In the genomic region with DNA sequence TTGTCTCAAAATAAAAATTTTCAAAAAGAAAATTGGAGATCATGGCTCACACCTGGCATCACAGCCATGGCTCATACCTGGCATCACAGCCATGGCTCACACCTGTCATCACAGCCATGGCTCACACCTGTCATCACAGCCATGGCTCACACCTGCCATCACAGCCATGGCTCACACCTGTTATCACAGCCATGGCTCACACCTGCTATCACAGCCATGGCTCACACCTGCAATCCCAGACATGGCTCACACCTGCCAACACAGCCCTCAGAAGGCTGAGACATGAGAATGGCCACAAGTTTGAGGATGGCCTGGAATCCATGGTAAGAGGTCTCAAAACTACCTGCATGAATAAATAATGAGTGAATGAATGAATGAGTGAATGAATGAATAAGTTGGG, we compare ENCODE assay signal across 29 mouse cellular contexts. TPM values are rescaled to one million over a fixed set of nuclear protein-coding genes. Genes with fewer than 3 reads are reported as not detected.
DNase-seq lines count a peak whose midpoint lies in the region; ATAC-seq and TF ChIP-seq lines count a peak whose summit lies in the region.
"Had no signal": no experiment of that assay in that cellular context is flagged by ENCODE, and none has a peak within 500 bp of the region (broad histone marks: within the 10 kb centered on the region; RNA-seq: fewer than 3 reads in every experiment).

No protein-coding gene starts in this region.

- peaks cover 44% of the 10 kb centered on the region for H3K4me1 ChIP-seq in heart, embryonic 12.5 days (replicated peaks)
- H3K4me1 ChIP-seq in heart, embryonic 10.5 days: peaks cover 31% of the 10 kb centered on the region
- H3K4me1 ChIP-seq in heart, embryonic 16.5 days (ENCODE audit: control insufficient read depth, insufficient read depth, low read length): peaks cover 44% of the 10 kb centered on the region
- no peaks in the 10 kb centered on the region; the same call in 1 of the 2 replicates for H3K4me1 ChIP-seq in heart, adult 2 months (ENCODE audit: control insufficient read depth, insufficient read depth, low read length)
- H3K4me1 ChIP-seq: embryonic facial prominence, embryonic 10.5 days; embryonic facial prominence, embryonic 13.5 days; forebrain, embryonic 12.5 days; forebrain, embryonic 15.5 days; hindbrain, embryonic 10.5 days; hindbrain, embryonic 13.5 days; intestine, embryonic 15.5 days had no signal

- H3K9me3 ChIP-seq in heart, embryonic 12.5 days (replicated peaks): no peaks in the 10 kb centered on the region
- no peaks in the 10 kb centered on the region for H3K9me3 ChIP-seq in heart, embryonic 10.5 days
- no peaks in the 10 kb centered on the region for H3K9me3 ChIP-seq in heart, embryonic 16.5 days (replicated peaks; ENCODE audit: control insufficient read depth, low read length)
- H3K9me3 ChIP-seq: embryonic facial prominence, embryonic 10.5 days; embryonic facial prominence, embryonic 13.5 days; forebrain, embryonic 12.5 days; forebrain, embryonic 15.5 days; hindbrain, embryonic 10.5 days; hindbrain, embryonic 13.5 days; intestine, embryonic 15.5 days had no signal

- peaks cover 3% of the 10 kb centered on the region; the same call in 1 of the 2 replicates for H3K36me3 ChIP-seq in heart, embryonic 12.5 days
- no peaks in the 10 kb centered on the region; the same call in 1 of the 2 replicates for H3K36me3 ChIP-seq in heart, embryonic 10.5 days
- no peaks in the 10 kb centered on the region for H3K36me3 ChIP-seq in heart, embryonic 16.5 days (ENCODE audit: control insufficient read depth, insufficient read depth)
- peaks cover 9% of the 10 kb centered on the region for H3K36me3 ChIP-seq in heart, adult 2 months (ENCODE audit: control insufficient read depth, insufficient read depth, low read length)
- H3K36me3 ChIP-seq in myocyte (ENCODE audit: control insufficient read depth, insufficient read depth): no peaks in the 10 kb centered on the region
- H3K36me3 ChIP-seq: forebrain, embryonic 15.5 days had no signal

- no peak for ATAC-seq in heart, embryonic 12.5 days (ENCODE audit: insufficient number of reproducible peaks, low FRiP score)
- no peak for ATAC-seq in heart, embryonic 16.5 days (replicated peaks; ENCODE audit: extremely low read depth, insufficient read depth, low FRiP score)
- ATAC-seq: activated CD4-positive, CD25-positive, alpha-beta regulatory T cell, adult 4 months; forebrain, embryonic 15.5 days; hindbrain, embryonic 16.5 days; intestine, embryonic 15.5 days had no signal

- H3ac ChIP-seq in myocyte (ENCODE audit: control insufficient read depth, insufficient read length): no peak overlapping the region

- no peak overlapping the region for H3K4me3 ChIP-seq in heart, embryonic 12.5 days
- H3K4me3 ChIP-seq in heart, embryonic 10.5 days: no peak overlapping the region
- no peak overlapping the region for H3K4me3 ChIP-seq in heart, embryonic 16.5 days (ENCODE audit: low read length)
- no peak overlapping the region for H3K4me3 ChIP-seq in heart, adult 2 months
- no peak overlapping the region for H3K4me3 ChIP-seq in myocyte
- H3K4me3 ChIP-seq: embryonic facial prominence, embryonic 10.5 days; embryonic facial prominence, embryonic 13.5 days; erythroblast, embryonic 14.5 days; forebrain, embryonic 12.5 days; forebrain, embryonic 15.5 days; hindbrain, embryonic 10.5 days; hindbrain, embryonic 13.5 days; intestine, embryonic 15.5 days had no signal

- no peak for TF ChIP-seq EP300 in heart, adult 2 months (IDR thresholded peaks at IDR 0.05; ENCODE audit: insufficient read depth, low read depth, low read length)

- no peaks in the 10 kb centered on the region for H3K79me2 ChIP-seq in heart, adult 2 months (replicated peaks; ENCODE audit: control insufficient read depth, insufficient read depth, low read length)
- H3K79me2 ChIP-seq in myocyte (ENCODE audit: control insufficient read depth, insufficient read depth): no peaks in the 10 kb centered on the region

- H3K9ac ChIP-seq in heart, embryonic 12.5 days: no peak overlapping the region
- no peak overlapping the region for H3K9ac ChIP-seq in heart, embryonic 16.5 days (ENCODE audit: low read length)
- no peak overlapping the region for H3K9ac ChIP-seq in heart, adult 2 months (ENCODE audit: low read depth, low read length)
- H3K9ac ChIP-seq: embryonic facial prominence, embryonic 13.5 days; forebrain, embryonic 12.5 days; forebrain, embryonic 15.5 days; hindbrain, embryonic 13.5 days; intestine, embryonic 15.5 days had no signal

- TF ChIP-seq CTCF in heart, adult 2 months (IDR thresholded peaks at IDR 0.05): no peak

- no peaks in the 10 kb centered on the region for H3K27me3 ChIP-seq in heart, embryonic 12.5 days (replicated peaks)
- no peaks in the 10 kb centered on the region for H3K27me3 ChIP-seq in heart, embryonic 10.5 days (ENCODE audit: insufficient read depth, poor library complexity, severe bottlenecking)
- no peaks in the 10 kb centered on the region for H3K27me3 ChIP-seq in heart, embryonic 16.5 days (ENCODE audit: control insufficient read depth, insufficient read depth, low read length)
- no peaks in the 10 kb centered on the region for H3K27me3 ChIP-seq in heart, adult 2 months (ENCODE audit: control insufficient read depth, insufficient read depth, low read length)
- H3K27me3 ChIP-seq in myocyte (ENCODE audit: control insufficient read depth, insufficient read depth, insufficient read length): no peaks in the 10 kb centered on the region
- H3K27me3 ChIP-seq: embryonic facial prominence, embryonic 13.5 days; forebrain, embryonic 12.5 days; forebrain, embryonic 15.5 days; hindbrain, embryonic 13.5 days; intestine, embryonic 15.5 days had no signal

- DNase-seq in heart, embryonic 10.5 days (ENCODE audit: low spot score): no peak
- no peak for DNase-seq in heart, adult 2 months
- DNase-seq in frontal cortex, postnatal 25 days (ENCODE audit: low spot score in 2 of 2): no peak
- DNase-seq: adrenal gland, adult 8-10 months; adrenal gland, postnatal 25 days; cerebellum, adult 11-12 months; cerebellum, adult 8-10 months; cerebellum, postnatal 10 days; cerebellum, postnatal 36 days; embryo, embryonic 11 days; gastrocnemius, postnatal 10 days; gastrocnemius, postnatal 36 days; heart, postnatal 14 days; kidney, adult 18-20 months; kidney, adult 9 months had no signal

- no peak for TF ChIP-seq POLR2A in heart, adult 2 months (IDR thresholded peaks at IDR 0.05; ENCODE audit: insufficient read depth, low read depth, low read length)
- TF ChIP-seq POLR2A in myocyte (IDR thresholded peaks at IDR 0.05; ENCODE audit: insufficient read length, low read depth): no peak

- intact Hi-C loops in heart, adult 2 months (cut with DNase I): no loop called here

- H3K27ac ChIP-seq in heart, embryonic 12.5 days (ENCODE audit: poor library complexity, severe bottlenecking): peak overlapping the region; percentile 60; the same call in 1 of the 2 replicates
- H3K27ac ChIP-seq in heart, embryonic 10.5 days: no peak overlapping the region
- peak overlapping the region; percentile 79 for H3K27ac ChIP-seq in heart, embryonic 16.5 days (ENCODE audit: low read length)
- H3K27ac ChIP-seq in heart, adult 2 months: no peak overlapping the region
- H3K27ac ChIP-seq: embryonic facial prominence, embryonic 10.5 days; embryonic facial prominence, embryonic 13.5 days; forebrain, embryonic 12.5 days; forebrain, embryonic 15.5 days; hindbrain, embryonic 10.5 days; hindbrain, embryonic 13.5 days; intestine, embryonic 15.5 days had no signal

- no peak overlapping the region for H3K4me2 ChIP-seq in heart, embryonic 12.5 days
- H3K4me2 ChIP-seq in heart, embryonic 16.5 days (ENCODE audit: low read depth, low read length): no peak overlapping the region
- H3K4me2 ChIP-seq in myocyte (ENCODE audit: low read depth): no peak overlapping the region
- H3K4me2 ChIP-seq: embryonic facial prominence, embryonic 13.5 days; forebrain, embryonic 12.5 days; forebrain, embryonic 15.5 days; hindbrain, embryonic 13.5 days; intestine, embryonic 15.5 days had no signal

TF ChIP-seq in myocyte, 11 proteins besides CTCF, POLR2A, EP300 and RAD21:
- TF ChIP-seq TCF3 (IDR thresholded peaks at IDR 0.05; ENCODE audit: insufficient read length, low read depth): peak; percentile 71
- TF ChIP-seq TCF12 (IDR thresholded peaks at IDR 0.05; ENCODE audit: insufficient read depth, poor library complexity, severe bottlenecking): no peak
- TF ChIP-seq MYOG (IDR thresholded peaks at IDR 0.05; ENCODE audit: control insufficient read depth in 1 of 3, insufficient read depth in 1 of 3, insufficient read length in 2 of 3, low read depth in 2 of 3): peak in 2 of 3 experiments; percentile 78 to 90
- TF ChIP-seq MYOD1 (IDR thresholded peaks at IDR 0.05; ENCODE audit: control insufficient read depth in 1 of 3, insufficient read length in 2 of 3, low read depth in 2 of 3): peak in 2 of 3 experiments; percentile 68 to 92

RNA-seq across cellular contexts. Expression of a gene that starts 37.2 kb away (rescaled TPM):
- polyA plus RNA-seq in heart, embryonic 12.5 days (2016; fragmentation: Nextera tagmentation; extraction: Ambion mirVana): 39.5 and 39.8 TPM in 2 replicates
- 7.3 and 19.5 TPM in 2 replicates for polyA plus RNA-seq in heart, embryonic 10.5 days (2016; fragmentation: Nextera tagmentation; extraction: Ambion mirVana)
- 66.6 and 72.8 TPM in 2 replicates for polyA plus RNA-seq in heart, embryonic 16.5 days (2015; fragmentation: Nextera tagmentation; extraction: Ambion mirVana)
- total RNA-seq in heart, adult 2 months (2021): 10 to 100 TPM; 46.9 to 49.8 TPM
- polyA plus RNA-seq in heart, adult 2 months (2012; rRNA removed): 24.2 and 42.5 TPM in 2 replicates
- 0.83 TPM for polyA plus RNA-seq in myocyte (2012; fragmentation: generic; extraction: Trizol)
- total RNA-seq: granulocyte monocyte progenitor cell, adult 5-6 weeks had no signal
- polyA plus RNA-seq: activated CD4-positive, CD25-positive, alpha-beta regulatory T cell, adult 4 months had no signal

Comparison
In these comparisons a context has a peak if more than half of its experiments do, and no peak if none do; other contexts are left out.
1. H3K27ac ChIP-seq: peak in heart, embryonic 12.5 days (single experiment) and heart, embryonic 16.5 days (single experiment); none in heart, embryonic 10.5 days (single experiment) and heart, adult 2 months (single experiment).